Mouse (Mus musculus) layer of hippocampus, adult 11-12 months (tissue): ENCODE measurements at regions not wholly inside any gene's neighbourhood (a gene's known extent, or its start where the extent isn't known, plus 50 kb on each side); places are given as distances from the start of the nearest gene placed in this dataset.

Experiments
- DNase-seq: peaks from one replicate; pipeline ENCODE4 v3.0.0; 2022; ENCODE audit warnings: low spot score

GRCm38 (mm10) chr12:77976952-77977351 lies 217.1 kb upstream of the Gm6657 start:
- no peak for DNase-seq

- DNase-seq = no peak
These were observed 207.3 kb upstream of the Gm6657 start for GRCm38 (mm10) chr12:77986738-77987137.

- DNase-seq = no peak
These were observed 204.3 kb upstream of the Gm6657 start for GRCm38 (mm10) chr12:77989766-77990165.

- peak; percentile 8 for DNase-seq
These were observed 202.4 kb upstream of the Gm6657 start for GRCm38 (mm10) chr12:77991627-77992026.

- no peak for DNase-seq
These were observed 199.9 kb upstream of the Gm6657 start for GRCm38 (mm10) chr12:77994176-77994575.

GRCm38 (mm10) chr12:77997916-77998315 lies 196.1 kb upstream of the Gm6657 start:
- no peak for DNase-seq

- DNase-seq = no peak
These were observed 193.6 kb upstream of the Gm6657 start for GRCm38 (mm10) chr12:78000401-78000800.

- peak; percentile 84 for DNase-seq
These were observed 192.2 kb upstream of the Gm6657 start for GRCm38 (mm10) chr12:78001846-78002245.

GRCm38 (mm10) chr12:78033766-78034165 lies 160.3 kb upstream of the Gm6657 start:
- DNase-seq = no peak

- DNase-seq = no peak
These were observed 147.5 kb upstream of the Gm6657 start for GRCm38 (mm10) chr12:78046582-78046981.

GRCm38 (mm10) chr12:78055956-78056355 lies 138.1 kb upstream of the Gm6657 start:
- peak; percentile 63 for DNase-seq

- DNase-seq = no peak
These were observed 136.9 kb upstream of the Gm6657 start for GRCm38 (mm10) chr12:78057166-78057565.

GRCm38 (mm10) chr12:78059965-78060364 lies 134.1 kb upstream of the Gm6657 start:
- no peak for DNase-seq

- no peak for DNase-seq
These were observed 128.0 kb upstream of the Gm6657 start for GRCm38 (mm10) chr12:78066024-78066423.

- DNase-seq = no peak
These were observed 121.1 kb upstream of the Gm6657 start for GRCm38 (mm10) chr12:78072935-78073334.

- DNase-seq = no peak
These were observed 119.7 kb upstream of the Gm6657 start for GRCm38 (mm10) chr12:78074290-78074802.

GRCm38 (mm10) chr12:78077285-78077684 lies 116.8 kb upstream of the Gm6657 start:
- no peak for DNase-seq

GRCm38 (mm10) chr12:78082163-78082562 lies 111.9 kb upstream of the Gm6657 start:
- DNase-seq = no peak

- no peak for DNase-seq
These were observed 108.0 kb upstream of the Gm6657 start for GRCm38 (mm10) chr12:78086016-78086415.

- no peak for DNase-seq
These were observed 106.1 kb upstream of the Gm6657 start for GRCm38 (mm10) chr12:78087921-78088320.

- DNase-seq = no peak
These were observed 99.6 kb upstream of the Gm6657 start for GRCm38 (mm10) chr12:78094471-78094870.

GRCm38 (mm10) chr12:78095352-78095751 lies 98.7 kb upstream of the Gm6657 start:
- no peak for DNase-seq

- no peak for DNase-seq
These were observed 98.1 kb upstream of the Gm6657 start for GRCm38 (mm10) chr12:78095916-78096315.

GRCm38 (mm10) chr12:78097119-78097518 lies 96.9 kb upstream of the Gm6657 start:
- DNase-seq = no peak

- no peak for DNase-seq
These were observed 96.3 kb upstream of the Gm6657 start for GRCm38 (mm10) chr12:78097692-78098091.
